Mouse (Mus musculus) kidney, adult 2 months (tissue): Measurements from ENCODE around the gene Commd6.

Experiments used
- CTCF ChIP-seq: fragments of 200-500 bp; conservative IDR thresholded peaks from 2 replicates; pipeline ENCODE4 v1.5.1; 2011; ENCODE audit warnings: low read depth, mild to moderate bottlenecking, control low read depth, low read length, moderate library complexity, mixed read lengths; ENCODE audit not compliant: insufficient read depth, insufficient read length
- POLR2A ChIP-seq: fragments of 200-500 bp; IDR thresholded peaks from one replicate; pipeline ENCODE4 v1.6.1; 2011; ENCODE audit warnings: low read depth, low read length, control low read depth

- TF ChIP-seq CTCF (no peak), POLR2A (no peak)
Observed at GRCm38 (mm10) chr14:101595301-101596080, 45.0 kb downstream of the Commd6 start.
